Mouse (Mus musculus): ENCODE measurements around the gene Klhdc8a. TPM values are rescaled to one million over a fixed set of nuclear protein-coding genes. Genes with fewer than 3 reads are reported as not detected.

Gene Klhdc8a
- polyA plus RNA-seq, 1 experiment from 2014 or later = 3.4 TPM

DNA sequence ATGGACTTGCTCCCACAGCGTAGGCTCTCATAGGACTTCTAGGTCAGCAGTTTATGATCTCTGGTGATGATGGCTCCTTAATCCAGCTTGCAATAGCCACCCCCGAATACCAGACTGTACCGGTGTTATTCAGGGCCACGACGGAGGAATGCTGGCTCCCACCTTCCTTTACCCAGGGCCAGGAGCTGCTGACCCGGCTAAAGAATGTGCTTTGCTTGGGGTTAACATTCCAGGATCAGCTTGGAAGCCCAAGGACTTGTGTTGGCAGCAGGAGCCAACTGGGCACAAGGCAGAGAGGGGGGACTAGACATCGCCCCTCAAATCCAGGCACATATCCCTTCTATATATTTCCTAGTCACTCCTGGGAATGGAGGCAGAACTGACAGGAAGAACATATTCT, 12.3 kb downstream of the Klhdc8a start:
- Histone ChIP-seq H3K4me1 (replicated peaks; ENCODE audit: control insufficient read depth, insufficient read depth, low read length) (peaks cover 4% of the 10 kb centered on the region; the same call in 1 of the 2 replicates), H3K27ac (ENCODE audit: low read length) (no peak overlapping the region), H3K9ac (replicated peaks; ENCODE audit: low read depth, low read length) (no peak overlapping the region), H3K36me3 (ENCODE audit: control insufficient read depth, insufficient read depth) (no peaks in the 10 kb centered on the region), H3K4me2 (ENCODE audit: low read length) (no peak overlapping the region), H3K9me3 (ENCODE audit: control insufficient read depth, low read length) (no peaks in the 10 kb centered on the region), H3K27me3 (replicated peaks; ENCODE audit: control insufficient read depth, insufficient read depth, low read length) (no peaks in the 10 kb centered on the region), H3K4me3 (replicated peaks; ENCODE audit: low read length) (no peak overlapping the region)
- 73% methylated on average over 7 of the region's 7 CpGs for WGBS
- no peak for ATAC-seq

DNA sequence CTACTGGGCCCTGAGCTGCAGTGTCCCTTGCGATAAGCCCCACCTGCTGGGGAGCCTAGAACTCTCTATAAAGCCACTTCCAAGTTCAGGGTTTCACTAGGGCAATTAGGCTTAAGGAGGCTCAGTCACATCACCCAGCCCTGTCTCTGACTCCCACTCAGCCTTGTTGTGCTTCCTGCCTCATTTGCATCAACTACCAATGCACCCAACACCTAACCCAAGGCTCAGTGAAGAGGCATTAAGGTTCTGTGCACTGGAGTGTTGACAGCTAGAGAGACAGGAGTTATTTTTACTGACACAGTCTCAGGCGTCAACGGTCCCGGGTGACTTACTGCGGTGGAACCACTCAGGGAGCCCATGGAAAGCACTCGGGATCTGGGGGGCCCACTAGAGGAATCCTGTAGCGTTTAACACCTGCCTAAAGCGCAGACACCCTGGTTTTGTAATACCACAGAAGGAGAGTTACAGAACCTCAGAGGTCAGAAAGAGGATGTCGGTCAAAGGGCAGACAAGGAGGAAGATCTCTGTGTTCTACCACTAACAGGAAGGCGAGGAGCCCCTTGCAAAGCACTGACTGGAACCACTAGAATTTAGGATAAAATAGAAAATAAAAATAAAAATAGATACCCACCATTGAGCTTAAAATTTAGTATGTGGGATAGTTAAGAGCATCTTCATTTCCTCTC, 12.9 kb downstream of the Klhdc8a start:
- Histone ChIP-seq H3K27ac (ENCODE audit: low read length) (no peak overlapping the region), H3K4me1 (replicated peaks; ENCODE audit: control insufficient read depth, insufficient read depth, low read length) (peaks cover 5% of the 10 kb centered on the region), H3K9me3 (ENCODE audit: control insufficient read depth, low read length) (no peaks in the 10 kb centered on the region), H3K4me2 (ENCODE audit: low read length) (no peak overlapping the region), H3K4me3 (replicated peaks; ENCODE audit: low read length) (no peak overlapping the region), H3K27me3 (replicated peaks; ENCODE audit: control insufficient read depth, insufficient read depth, low read length) (no peaks in the 10 kb centered on the region), H3K36me3 (ENCODE audit: control insufficient read depth, insufficient read depth) (no peaks in the 10 kb centered on the region), H3K9ac (replicated peaks; ENCODE audit: low read depth, low read length) (no peak overlapping the region)
- 80% methylated on average over 10 of the region's 10 CpGs for WGBS
- ATAC-seq = no peak

DNA sequence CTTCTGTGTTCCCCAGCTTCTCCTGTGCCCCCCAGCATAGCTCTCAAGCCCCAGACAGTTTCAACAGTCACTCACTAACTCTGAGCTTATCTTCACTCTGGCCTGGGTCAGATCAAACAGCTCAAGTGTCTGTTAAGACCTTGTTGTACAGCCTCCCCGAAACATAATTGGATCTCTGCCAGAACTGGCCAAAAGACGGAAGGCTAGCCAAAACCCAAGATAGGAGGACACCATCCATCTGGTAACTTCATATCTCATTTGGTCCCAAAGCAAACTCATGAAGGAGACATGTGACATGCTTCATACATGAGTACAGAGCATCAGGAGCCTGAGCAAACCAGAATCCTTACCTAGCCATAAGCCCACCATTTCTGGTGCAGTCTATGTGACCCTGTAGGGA, 13.6 kb downstream of the Klhdc8a start:
- WGBS = 47% methylated on average over 2 of the region's 2 CpGs
- no peak overlapping the region for H3K27ac ChIP-seq (ENCODE audit: low read length)
- ATAC-seq = no peak
- H3K36me3 ChIP-seq (ENCODE audit: control insufficient read depth, insufficient read depth) = no peaks in the 10 kb centered on the region
- no peaks in the 10 kb centered on the region for H3K9me3 ChIP-seq (ENCODE audit: control insufficient read depth, low read length)
- no peak overlapping the region for H3K4me2 ChIP-seq (ENCODE audit: low read length)
- no peak overlapping the region for H3K4me3 ChIP-seq (replicated peaks; ENCODE audit: low read length)
- peaks cover 11% of the 10 kb centered on the region for H3K4me1 ChIP-seq (replicated peaks; ENCODE audit: control insufficient read depth, insufficient read depth, low read length)
- no peak overlapping the region for H3K9ac ChIP-seq (replicated peaks; ENCODE audit: low read depth, low read length)
- H3K27me3 ChIP-seq (replicated peaks; ENCODE audit: control insufficient read depth, insufficient read depth, low read length) = no peaks in the 10 kb centered on the region

DNA sequence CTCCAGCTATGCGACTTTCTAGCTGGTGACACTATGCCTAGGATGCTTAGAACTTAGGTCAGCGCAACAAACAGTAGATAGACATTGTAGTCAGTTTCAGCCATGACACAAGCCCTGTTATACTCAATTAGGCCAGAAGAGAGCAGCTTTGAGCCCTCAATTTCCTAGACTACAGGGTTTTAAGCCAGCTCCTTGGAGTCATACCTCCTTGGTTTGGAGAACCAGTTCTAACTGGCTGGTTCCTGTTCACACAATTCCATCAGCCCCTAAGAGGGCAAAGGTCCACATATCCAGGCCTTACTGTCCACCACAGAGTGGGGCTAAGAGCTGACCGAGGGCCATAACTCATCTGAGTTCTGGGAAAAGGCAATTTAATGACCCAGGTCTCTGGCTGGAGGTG, 14.3 kb downstream of the Klhdc8a start:
- no peaks in the 10 kb centered on the region for H3K9me3 ChIP-seq (ENCODE audit: control insufficient read depth, low read length)
- no peak overlapping the region for H3K4me2 ChIP-seq (ENCODE audit: low read length)
- no peaks in the 10 kb centered on the region for H3K27me3 ChIP-seq (replicated peaks; ENCODE audit: control insufficient read depth, insufficient read depth, low read length)
- no peaks in the 10 kb centered on the region for H3K36me3 ChIP-seq (ENCODE audit: control insufficient read depth, insufficient read depth)
- H3K9ac ChIP-seq (replicated peaks; ENCODE audit: low read depth, low read length) = no peak overlapping the region
- H3K27ac ChIP-seq (ENCODE audit: low read length) = no peak overlapping the region
- 0 out of 2 replicates have a peak, but pooled peaks have one; percentile 5 for ATAC-seq
- WGBS = 63% methylated on average over 3 of the region's 3 CpGs
- H3K4me1 ChIP-seq (replicated peaks; ENCODE audit: control insufficient read depth, insufficient read depth, low read length) = peaks cover 18% of the 10 kb centered on the region
- H3K4me3 ChIP-seq (replicated peaks; ENCODE audit: low read length) = no peak overlapping the region

DNA sequence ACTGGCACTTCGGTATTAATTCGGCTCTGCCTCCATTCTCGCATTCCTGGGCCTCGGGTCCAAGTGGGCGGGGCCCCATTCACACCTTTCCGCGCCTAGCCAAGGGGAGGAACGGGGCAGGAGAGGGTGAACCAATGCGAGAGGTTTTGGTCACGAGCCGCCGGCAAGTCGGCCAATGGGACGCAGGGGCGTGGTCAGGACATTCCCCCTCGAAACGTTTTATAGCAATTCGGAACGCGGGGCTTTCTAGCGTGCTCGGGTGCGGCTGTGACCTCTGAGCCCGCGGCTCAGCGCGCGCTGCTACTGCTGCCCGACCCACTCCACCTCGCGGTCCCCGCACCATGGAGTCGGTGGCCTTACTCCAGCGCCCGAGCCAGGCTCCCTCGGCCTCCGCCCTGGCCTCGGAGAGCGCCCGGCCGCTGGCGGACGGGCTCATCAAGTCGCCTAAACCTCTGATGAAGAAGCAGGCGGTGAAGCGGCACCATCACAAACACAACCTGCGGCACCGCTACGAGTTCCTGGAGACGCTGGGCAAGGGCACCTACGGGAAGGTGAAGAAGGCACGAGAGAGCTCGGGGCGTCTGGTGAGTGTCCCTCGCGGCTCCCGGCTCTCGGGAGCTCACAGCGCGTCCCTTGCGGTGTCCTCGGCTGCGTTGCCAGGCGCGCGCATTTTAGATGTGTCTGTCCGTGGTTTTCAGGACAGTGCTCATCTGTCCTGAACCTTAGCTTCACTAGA, 17.6 kb downstream of the Klhdc8a start, which contains the start of gene Nuak2:
TSS of gene Nuak2 (plus strand) at position 238 of the 736 bp plus-strand sequence.
- H3K4me2 ChIP-seq (ENCODE audit: low read length) = peak within 1 kb of the TSS; percentile 88
- H3K9me3 ChIP-seq (ENCODE audit: control insufficient read depth, low read length) = no peaks in the 10 kb centered on the region
- peak within 1 kb of the TSS; percentile 74 for H3K9ac ChIP-seq (replicated peaks; ENCODE audit: low read depth, low read length)
- H3K27me3 ChIP-seq (replicated peaks; ENCODE audit: control insufficient read depth, insufficient read depth, low read length) = no peaks in the 10 kb centered on the region
- H3K27ac ChIP-seq (ENCODE audit: low read length) = no peak within 1 kb of the TSS; the same call in 1 of the 2 replicates
- peaks cover 37% of the 10 kb centered on the region for H3K4me1 ChIP-seq (replicated peaks; ENCODE audit: control insufficient read depth, insufficient read depth, low read length)
- peak within 1 kb of the TSS; percentile 73 for H3K4me3 ChIP-seq (replicated peaks; ENCODE audit: low read length)
- no peaks in the 10 kb centered on the region for H3K36me3 ChIP-seq (ENCODE audit: control insufficient read depth, insufficient read depth)
- ATAC-seq = peak; percentile 88
- WGBS = under 1% methylated on average over 67 of the region's 67 CpGs

DNA sequence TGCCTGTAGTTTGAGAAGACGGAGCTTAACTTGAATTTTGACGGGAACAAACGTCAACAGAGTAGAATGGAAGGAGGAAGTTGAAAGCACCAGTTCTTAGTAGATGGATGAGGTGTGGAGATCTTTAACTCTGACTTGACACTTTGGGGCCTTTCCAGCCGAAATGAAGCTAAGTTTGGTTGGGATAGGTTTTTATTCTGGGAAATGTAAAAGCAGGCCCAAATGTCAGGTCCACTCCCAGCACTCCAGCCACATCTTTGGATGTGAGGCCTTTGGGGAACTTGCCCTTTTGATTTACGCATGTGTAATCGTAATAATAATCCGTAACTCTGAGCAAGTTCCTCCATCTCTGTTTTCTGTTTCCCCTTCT, 18.2 kb downstream of the Klhdc8a start:
- H3K4me1 ChIP-seq (replicated peaks; ENCODE audit: control insufficient read depth, insufficient read depth, low read length) = peaks cover 37% of the 10 kb centered on the region
- H3K27me3 ChIP-seq (replicated peaks; ENCODE audit: control insufficient read depth, insufficient read depth, low read length) = no peaks in the 10 kb centered on the region
- H3K4me2 ChIP-seq (ENCODE audit: low read length) = peak overlapping the region; percentile 88
- H3K27ac ChIP-seq (ENCODE audit: low read length) = no peak overlapping the region
- WGBS = 13% methylated on average over 7 of the region's 7 CpGs
- no peaks in the 10 kb centered on the region for H3K36me3 ChIP-seq (ENCODE audit: control insufficient read depth, insufficient read depth)
- peak overlapping the region; percentile 74 for H3K9ac ChIP-seq (replicated peaks; ENCODE audit: low read depth, low read length)
- H3K9me3 ChIP-seq (ENCODE audit: control insufficient read depth, low read length) = no peaks in the 10 kb centered on the region
- H3K4me3 ChIP-seq (replicated peaks; ENCODE audit: low read length) = peak overlapping the region; percentile 73
- no peak for ATAC-seq

DNA sequence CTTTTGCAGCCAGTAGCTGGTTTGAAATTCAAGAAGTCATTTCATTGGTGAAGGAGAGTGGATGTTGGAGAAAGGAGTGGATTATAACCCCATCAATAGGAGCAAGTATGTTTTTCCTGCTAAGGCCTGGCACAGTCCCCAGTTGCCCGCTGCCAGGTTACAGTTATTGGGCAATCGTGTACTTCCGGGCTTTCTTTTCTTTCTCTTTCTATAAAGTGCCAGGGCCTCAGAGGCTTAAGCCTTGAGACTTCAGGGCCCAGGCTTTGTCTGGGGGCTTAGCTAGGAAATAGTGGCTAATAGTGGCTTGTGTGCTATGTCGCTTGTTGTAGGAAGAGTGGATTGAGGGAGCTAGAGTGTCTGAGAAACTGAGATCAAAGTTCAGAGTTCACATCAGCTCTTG, 19.0 kb downstream of the Klhdc8a start:
- no peaks in the 10 kb centered on the region for H3K9me3 ChIP-seq (ENCODE audit: control insufficient read depth, low read length)
- H3K4me3 ChIP-seq (replicated peaks; ENCODE audit: low read length) = peak overlapping the region; percentile 73
- peak overlapping the region; percentile 88 for H3K4me2 ChIP-seq (ENCODE audit: low read length)
- no peaks in the 10 kb centered on the region for H3K36me3 ChIP-seq (ENCODE audit: control insufficient read depth, insufficient read depth)
- peak overlapping the region; percentile 1; the same call in 1 of the 2 replicates for H3K9ac ChIP-seq (replicated peaks; ENCODE audit: low read depth, low read length)
- H3K27ac ChIP-seq (ENCODE audit: low read length) = peak overlapping the region; percentile 49
- 7% methylated on average over 4 of the region's 4 CpGs for WGBS
- ATAC-seq = peak; percentile 14; the same call in 1 of the 2 replicates
- H3K4me1 ChIP-seq (replicated peaks; ENCODE audit: control insufficient read depth, insufficient read depth, low read length) = peaks cover 42% of the 10 kb centered on the region
- H3K27me3 ChIP-seq (replicated peaks; ENCODE audit: control insufficient read depth, insufficient read depth, low read length) = no peaks in the 10 kb centered on the region

DNA sequence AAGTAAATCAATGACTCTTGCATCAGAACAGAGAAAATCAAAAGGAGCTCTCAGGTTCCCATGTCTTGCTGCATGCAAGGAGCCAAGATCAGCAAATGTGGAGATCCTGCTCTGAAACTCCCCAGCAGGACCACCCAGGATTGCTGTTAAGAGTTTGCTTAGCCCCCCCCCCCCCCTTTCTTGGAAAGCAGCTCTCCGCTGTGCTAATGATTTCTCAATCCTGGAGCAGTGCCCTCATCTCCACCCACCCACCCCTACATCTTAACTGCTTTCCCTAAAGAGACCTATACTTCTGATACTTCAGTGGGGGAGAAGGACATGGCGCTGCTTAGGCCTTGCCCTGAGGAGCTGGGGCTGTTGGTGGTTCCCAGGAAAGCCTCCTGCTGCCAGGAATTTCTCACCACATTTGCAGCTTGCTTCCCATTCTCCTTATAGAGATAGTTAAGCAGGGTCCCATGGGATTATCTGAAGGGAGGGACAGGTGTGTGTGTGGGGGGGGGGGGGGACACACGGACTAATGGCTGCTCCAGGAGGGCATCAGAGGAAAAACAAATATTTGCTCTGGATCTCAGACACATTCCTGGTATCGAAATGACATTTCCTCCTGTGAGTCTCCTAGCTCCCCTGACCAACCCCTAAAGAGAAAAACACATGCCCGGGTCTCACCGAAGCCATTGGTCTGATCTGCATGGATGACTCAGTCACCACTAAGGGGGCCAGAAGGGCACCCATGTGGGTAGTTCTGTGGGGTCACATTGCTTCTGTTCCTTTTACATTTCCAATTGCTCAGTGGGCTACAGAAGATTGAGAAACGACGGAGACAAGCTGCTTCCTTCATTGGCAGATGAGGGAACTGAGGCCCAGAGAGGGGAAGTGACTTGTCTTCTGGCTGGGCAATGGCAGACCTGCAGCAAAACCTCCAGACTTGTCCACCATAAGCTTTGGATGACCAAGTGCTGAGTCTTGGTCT, 19.8 kb downstream of the Klhdc8a start:
- Histone ChIP-seq H3K27ac (ENCODE audit: low read length) (peak overlapping the region; percentile 60), H3K9ac (replicated peaks; ENCODE audit: low read depth, low read length) (peak overlapping the region; percentile 30; the same call in 1 of the 2 replicates), H3K4me3 (replicated peaks; ENCODE audit: low read length) (peak overlapping the region; percentile 73), H3K27me3 (replicated peaks; ENCODE audit: control insufficient read depth, insufficient read depth, low read length) (no peaks in the 10 kb centered on the region), H3K4me1 (replicated peaks; ENCODE audit: control insufficient read depth, insufficient read depth, low read length) (peaks cover 50% of the 10 kb centered on the region), H3K36me3 (ENCODE audit: control insufficient read depth, insufficient read depth) (no peaks in the 10 kb centered on the region), H3K9me3 (ENCODE audit: control insufficient read depth, low read length) (no peaks in the 10 kb centered on the region), H3K4me2 (ENCODE audit: low read length) (peak overlapping the region; percentile 88)
- ATAC-seq = no peak
- WGBS = 24% methylated on average over 8 of the region's 8 CpGs
